Mouse (Mus musculus) heart, adult 2 months (tissue): ENCODE data around the gene Lpo.

ENCODE experiments used
- CTCF ChIP-seq: fragments of 200-600 bp; IDR thresholded peaks from 2 replicates; pipeline ENCODE4 v1.8.1; 2022; ENCODE audit warnings: antibody characterized with exemption, mild to moderate bottlenecking, moderate library complexity
- EP300 ChIP-seq: fragments of 200-500 bp; IDR thresholded peaks from 2 replicates; pipeline ENCODE4 v1.6.1; 2011; ENCODE audit warnings: low read depth, low read length, control low read depth; ENCODE audit not compliant: insufficient read depth
- POLR2A ChIP-seq: fragments of 200-500 bp; IDR thresholded peaks from 2 replicates; pipeline ENCODE4 v1.6.1; 2011; ENCODE audit warnings: mild to moderate bottlenecking, low read depth, low read length, control low read depth; ENCODE audit not compliant: insufficient read depth

DNA sequence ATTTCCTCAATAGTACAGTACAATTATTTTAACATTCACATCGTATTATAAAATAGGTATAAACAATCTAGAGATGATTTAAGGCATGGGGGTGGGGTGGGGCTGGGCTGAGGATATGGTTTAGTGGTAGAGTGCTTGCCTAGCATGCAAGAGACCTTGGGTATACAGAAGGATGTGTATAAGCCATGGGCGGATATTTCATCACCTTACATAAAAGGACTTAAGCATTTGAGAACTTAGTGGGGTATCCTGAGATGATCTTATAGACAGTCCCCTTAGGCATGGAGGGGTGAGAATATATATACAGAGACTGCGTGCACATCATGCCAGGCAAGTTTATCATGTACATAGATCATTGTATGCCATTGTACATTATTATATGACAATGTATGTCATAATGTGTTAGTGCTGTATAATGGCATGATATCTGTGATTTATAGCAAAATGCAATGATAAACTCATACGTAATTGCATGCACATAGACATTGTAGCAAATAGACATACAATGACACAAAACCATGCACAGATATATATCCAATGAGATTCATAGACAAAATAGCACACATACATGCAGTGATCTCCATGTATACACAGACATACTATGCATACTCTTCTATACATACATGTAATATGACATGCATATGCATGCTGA, 69.0 kb downstream of the Lpo start:
- TF ChIP-seq POLR2A (no peak), CTCF (no peak), EP300 (no peak)
